Mouse (Mus musculus): Measurements from ENCODE around the gene Dnaja3. TPM values are rescaled to one million over a fixed set of nuclear protein-coding genes. Genes with fewer than 3 reads are reported as not detected.

The Dnaja3 gene
- polyA plus RNA-seq, 1 experiment from 2014 or later: 58.0 TPM

- H3K27me3 ChIP-seq: no peaks in the 10 kb centered on the region
- H3K27ac ChIP-seq (replicated peaks): peak within 1 kb of the TSS; percentile 84
- peak; percentile 87 for ATAC-seq (replicated peaks)
- no peaks in the 10 kb centered on the region for H3K9me3 ChIP-seq
- peak within 1 kb of the TSS; percentile 77 for H3K4me2 ChIP-seq (replicated peaks)
- peaks cover 14% of the 10 kb centered on the region for H3K4me1 ChIP-seq
- H3K4me3 ChIP-seq: peak within 1 kb of the TSS; percentile 73
- H3K36me3 ChIP-seq: peaks cover 20% of the 10 kb centered on the region
- H3K9ac ChIP-seq (replicated peaks): peak within 1 kb of the TSS; percentile 63
- 10% methylated on average over 33 of the region's 33 CpGs for WGBS
These were observed 79.1 kb downstream of the Dnaja3 start, which contains the start of gene Nmral1 for GRCm38 (mm10) chr16:4718753-4719518. TSS of gene Nmral1 (minus strand) at chr16:4719356.

- ATAC-seq (replicated peaks): no peak
- no peak overlapping the region for H3K27ac ChIP-seq (replicated peaks)
- H3K27me3 ChIP-seq: no peaks in the 10 kb centered on the region
- H3K4me1 ChIP-seq: peaks cover 21% of the 10 kb centered on the region
- no peaks in the 10 kb centered on the region for H3K9me3 ChIP-seq
- no peak overlapping the region for H3K4me2 ChIP-seq (replicated peaks)
- no peaks in the 10 kb centered on the region for H3K36me3 ChIP-seq
- no peak overlapping the region for H3K9ac ChIP-seq (replicated peaks)
- WGBS: 59% methylated on average over 7 of the region's 7 CpGs
- H3K4me3 ChIP-seq: no peak overlapping the region
These were observed 82.5 kb downstream of the Dnaja3 start for GRCm38 (mm10) chr16:4722128-4722914.

- Histone ChIP-seq H3K9ac (replicated peaks) (no peak overlapping the region), H3K4me3 (no peak overlapping the region), H3K4me2 (replicated peaks) (no peak overlapping the region), H3K9me3 (no peaks in the 10 kb centered on the region), H3K27me3 (no peaks in the 10 kb centered on the region), H3K27ac (replicated peaks) (no peak overlapping the region), H3K4me1 (peaks cover 22% of the 10 kb centered on the region), H3K36me3 (no peaks in the 10 kb centered on the region)
- no peak for ATAC-seq (replicated peaks)
- 82% methylated on average over 3 of the region's 3 CpGs for WGBS
These were observed 83.1 kb downstream of the Dnaja3 start for GRCm38 (mm10) chr16:4722915-4723209.

GRCm38 (mm10) chr16:4725266-4725665 is 85.5 kb downstream of the Dnaja3 start:
- Histone ChIP-seq H3K9ac (replicated peaks) (no peak overlapping the region), H3K27ac (replicated peaks) (no peak overlapping the region), H3K36me3 (no peaks in the 10 kb centered on the region), H3K4me2 (replicated peaks) (no peak overlapping the region), H3K4me3 (no peak overlapping the region), H3K27me3 (no peaks in the 10 kb centered on the region), H3K9me3 (no peaks in the 10 kb centered on the region), H3K4me1 (peaks cover 16% of the 10 kb centered on the region)
- ATAC-seq (replicated peaks): no peak
- WGBS: 83% methylated on average over 4 of the region's 4 CpGs

GRCm38 (mm10) chr16:4725780-4726527 is 86.2 kb downstream of the Dnaja3 start, which contains the start of gene Hmox2:
TSS of gene Hmox2 (plus strand) at chr16:4726361.
- peak; percentile 97 for ATAC-seq (replicated peaks)

GRCm38 (mm10) chr16:4726528-4727128 is 86.8 kb downstream of the Dnaja3 start:
- Histone ChIP-seq H3K36me3 (no peaks in the 10 kb centered on the region), H3K9ac (replicated peaks) (peak overlapping the region; percentile 91), H3K4me1 (peaks cover 16% of the 10 kb centered on the region), H3K27me3 (no peaks in the 10 kb centered on the region), H3K4me3 (peak overlapping the region; percentile 86), H3K9me3 (no peaks in the 10 kb centered on the region), H3K27ac (replicated peaks) (peak overlapping the region; percentile 79), H3K4me2 (replicated peaks) (peak overlapping the region; percentile 72)
- 0 out of 2 replicates have a peak, but pooled peaks have one; percentile 14 for ATAC-seq (replicated peaks)
- 2% methylated on average over 40 of the region's 40 CpGs for WGBS

More at GRCm38 (mm10) chr16:4725780-4726527, 86.2 kb downstream of the Dnaja3 start, which contains the start of gene Hmox2:
- WGBS: 5% methylated on average over 35 of the region's 35 CpGs
- peak within 1 kb of the TSS; percentile 79 for H3K27ac ChIP-seq (replicated peaks)
- peak within 1 kb of the TSS; percentile 91 for H3K9ac ChIP-seq (replicated peaks)
- H3K4me1 ChIP-seq: peaks cover 16% of the 10 kb centered on the region
- no peaks in the 10 kb centered on the region for H3K36me3 ChIP-seq
- H3K27me3 ChIP-seq: no peaks in the 10 kb centered on the region
- peak within 1 kb of the TSS; percentile 86 for H3K4me3 ChIP-seq
- no peaks in the 10 kb centered on the region for H3K9me3 ChIP-seq
- peak within 1 kb of the TSS; percentile 72 for H3K4me2 ChIP-seq (replicated peaks)

DNA sequence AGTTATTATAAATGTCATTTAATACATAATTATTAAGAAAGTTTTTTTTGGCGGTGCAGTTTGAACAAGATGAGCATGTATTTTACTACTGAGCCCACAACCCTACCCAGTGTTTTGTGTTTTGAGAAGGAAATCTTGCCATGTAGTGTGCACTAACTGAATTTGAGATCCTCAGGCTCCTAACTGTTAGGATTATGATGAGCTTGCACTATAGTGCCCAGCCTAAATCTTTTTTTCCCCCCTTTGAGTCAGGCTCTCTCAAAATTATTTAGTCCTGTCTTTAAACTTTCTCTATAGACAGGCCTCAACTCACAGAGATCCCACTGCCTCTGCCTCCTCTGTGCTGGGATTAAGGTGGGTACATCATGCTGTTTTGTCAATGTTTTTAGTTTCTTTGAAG is 87.7 kb downstream of the Dnaja3 start:
- WGBS: 95% methylated on average over 1 of the region's 1 CpGs
- H3K9ac ChIP-seq (replicated peaks): no peak overlapping the region
- H3K4me1 ChIP-seq: peaks cover 16% of the 10 kb centered on the region
- H3K36me3 ChIP-seq: no peaks in the 10 kb centered on the region
- no peaks in the 10 kb centered on the region for H3K9me3 ChIP-seq
- H3K27ac ChIP-seq (replicated peaks): no peak overlapping the region
- no peaks in the 10 kb centered on the region for H3K27me3 ChIP-seq
- H3K4me2 ChIP-seq (replicated peaks): peak overlapping the region; percentile 72
- no peak for ATAC-seq (replicated peaks)
- peak overlapping the region; percentile 86; the same call in 1 of the 2 replicates for H3K4me3 ChIP-seq

DNA sequence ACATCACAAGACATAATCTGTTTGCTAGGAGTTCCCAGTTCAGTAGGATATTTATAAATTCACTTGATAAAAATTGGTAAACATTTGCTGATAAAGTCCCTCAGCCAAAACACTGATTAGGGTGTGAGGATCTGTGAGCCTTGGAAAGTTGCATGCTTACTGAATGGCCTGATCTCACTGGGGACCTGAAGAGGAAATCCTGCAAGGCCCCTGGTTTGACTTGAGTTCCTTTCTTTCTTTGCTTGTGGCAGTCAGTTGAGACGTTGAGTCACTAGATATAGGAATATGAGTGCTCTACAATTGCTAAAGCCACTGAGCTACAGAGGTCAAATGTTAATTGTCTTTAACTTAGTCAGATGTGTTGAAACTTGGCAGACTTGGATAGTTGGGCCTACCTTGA is 88.2 kb downstream of the Dnaja3 start:
- Histone ChIP-seq H3K36me3 (no peaks in the 10 kb centered on the region), H3K27ac (replicated peaks) (no peak overlapping the region), H3K9ac (replicated peaks) (no peak overlapping the region), H3K27me3 (no peaks in the 10 kb centered on the region), H3K4me2 (replicated peaks) (no peak overlapping the region), H3K4me3 (no peak overlapping the region), H3K4me1 (peaks cover 16% of the 10 kb centered on the region), H3K9me3 (no peaks in the 10 kb centered on the region)
- 65% methylated on average over 1 of the region's 1 CpGs for WGBS
- ATAC-seq (replicated peaks): no peak

GRCm38 (mm10) chr16:4730776-4731358 is 91.1 kb downstream of the Dnaja3 start:
- Histone ChIP-seq H3K27me3 (no peaks in the 10 kb centered on the region), H3K9ac (replicated peaks) (no peak overlapping the region), H3K4me3 (no peak overlapping the region), H3K36me3 (no peaks in the 10 kb centered on the region), H3K4me1 (peaks cover 16% of the 10 kb centered on the region), H3K9me3 (no peaks in the 10 kb centered on the region), H3K27ac (replicated peaks) (no peak overlapping the region), H3K4me2 (replicated peaks) (no peak overlapping the region)
- ATAC-seq (replicated peaks): no peak
- WGBS: 66% methylated on average over 3 of the region's 3 CpGs

DNA sequence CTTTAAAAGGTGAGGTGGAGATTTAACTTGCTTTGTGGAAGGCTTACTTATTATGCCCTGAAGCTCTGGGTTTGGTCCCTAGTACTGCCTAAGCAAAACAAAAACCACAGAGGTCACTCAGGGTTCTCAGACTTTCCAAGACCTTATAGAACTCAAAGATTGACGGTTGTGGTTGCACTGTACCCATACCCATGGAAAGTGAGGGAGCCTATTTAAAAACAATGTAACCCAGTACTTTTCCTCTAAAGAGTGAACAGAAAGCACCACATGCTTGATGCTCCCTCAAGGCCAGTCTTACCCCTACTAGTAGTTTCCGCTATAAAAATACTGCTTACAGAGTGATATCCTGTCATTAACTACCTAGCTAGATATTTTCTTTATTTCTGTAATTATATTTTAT is 96.5 kb downstream of the Dnaja3 start:
- no peak for ATAC-seq (replicated peaks)
- WGBS: 85% methylated on average over 2 of the region's 2 CpGs
- Histone ChIP-seq H3K27ac (replicated peaks) (no peak overlapping the region), H3K4me1 (no peaks in the 10 kb centered on the region), H3K9me3 (no peaks in the 10 kb centered on the region), H3K27me3 (no peaks in the 10 kb centered on the region), H3K9ac (replicated peaks) (no peak overlapping the region), H3K36me3 (no peaks in the 10 kb centered on the region), H3K4me2 (replicated peaks) (no peak overlapping the region), H3K4me3 (no peak overlapping the region)

GRCm38 (mm10) chr16:4739994-4740393 is 100.2 kb downstream of the Dnaja3 start:
- H3K27me3 ChIP-seq: no peaks in the 10 kb centered on the region
- no peaks in the 10 kb centered on the region for H3K36me3 ChIP-seq
- H3K9ac ChIP-seq (replicated peaks): no peak overlapping the region
- no peak overlapping the region for H3K4me2 ChIP-seq (replicated peaks)
- H3K4me3 ChIP-seq: no peak overlapping the region
- ATAC-seq (replicated peaks): no peak
- WGBS: 94% methylated on average over 2 of the region's 2 CpGs
- H3K27ac ChIP-seq (replicated peaks): no peak overlapping the region
- no peaks in the 10 kb centered on the region for H3K9me3 ChIP-seq
- no peaks in the 10 kb centered on the region for H3K4me1 ChIP-seq

Measured in forebrain, embryonic 15.5 days (tissue).